Mouse (Mus musculus) retina, postnatal 1 day (tissue): ENCODE measurements around the gene Trmt5.

Experiments used
- DNase-seq: peaks from one replicate; pipeline ENCODE4 v3.0.0-alpha.2; 2012

Trmt5 gene

DNA sequence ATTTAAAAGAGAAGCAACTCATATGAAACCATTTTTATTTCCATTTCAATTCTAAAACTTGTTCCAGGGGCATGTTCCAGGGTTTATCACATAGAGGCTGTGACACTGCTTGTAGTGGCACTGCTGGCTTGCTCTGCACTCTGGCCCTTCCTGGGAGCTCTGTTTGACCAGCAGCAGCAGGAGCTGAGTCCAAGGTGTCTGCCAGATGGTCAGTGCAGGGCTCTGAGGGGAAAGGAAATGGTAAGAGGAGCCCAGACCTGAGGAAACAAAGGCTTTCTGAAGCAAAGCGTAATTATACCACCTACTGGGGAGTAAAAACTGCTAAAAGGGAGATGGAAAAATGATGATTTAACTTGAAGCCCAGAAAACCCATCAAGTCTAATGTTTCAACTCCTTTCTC lies 18.0 kb downstream of the Trmt5 start:
- DNase-seq, result no peak

DNA sequence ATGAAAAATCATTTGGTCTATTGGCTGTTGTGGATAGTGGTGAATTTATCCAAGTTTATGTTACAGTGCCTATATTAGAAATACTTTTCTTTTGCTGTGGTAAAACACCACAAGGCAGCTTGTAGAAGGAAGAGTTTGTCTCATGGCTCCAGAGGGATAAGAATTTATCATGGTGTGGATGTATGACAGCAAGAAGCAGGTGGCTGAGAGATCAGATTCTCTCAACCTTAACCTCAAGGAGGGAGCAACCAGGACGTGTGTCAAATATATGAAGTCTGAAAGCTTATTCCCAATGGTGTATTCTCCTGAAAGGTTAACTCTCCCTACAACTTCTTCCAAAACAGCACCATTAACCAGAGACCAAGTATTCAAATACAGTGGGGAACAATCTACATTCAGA lies 19.9 kb downstream of the Trmt5 start:
- no peak for DNase-seq

DNA sequence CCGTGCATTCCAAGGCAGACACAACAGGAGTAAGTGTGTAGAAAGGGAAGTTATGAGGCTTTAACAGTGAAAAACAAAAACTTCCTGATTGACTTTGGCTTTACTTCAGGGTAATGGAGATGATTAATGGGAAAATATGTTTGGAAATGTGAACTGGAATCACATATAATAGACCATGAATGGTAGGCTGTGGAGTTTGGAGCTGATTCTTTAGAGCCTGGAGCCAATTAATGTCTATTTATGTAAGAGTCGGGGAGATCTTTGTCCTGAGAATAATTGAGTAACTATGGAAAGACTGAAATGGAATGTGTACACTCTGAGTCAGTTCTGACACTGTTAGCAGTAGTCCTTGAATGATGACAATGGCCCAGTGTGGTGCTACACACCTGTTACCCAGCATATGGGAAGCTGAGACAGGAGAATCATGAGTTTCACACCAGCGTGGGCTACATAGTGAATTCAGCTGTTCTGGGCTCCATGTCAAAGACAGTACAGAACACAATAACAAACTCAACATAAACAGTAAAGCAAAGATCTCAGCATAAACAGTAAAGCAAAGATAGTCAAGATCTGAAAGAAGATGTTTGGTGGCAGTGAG lies 21.0 kb downstream of the Trmt5 start:
- DNase-seq, result no peak

DNA sequence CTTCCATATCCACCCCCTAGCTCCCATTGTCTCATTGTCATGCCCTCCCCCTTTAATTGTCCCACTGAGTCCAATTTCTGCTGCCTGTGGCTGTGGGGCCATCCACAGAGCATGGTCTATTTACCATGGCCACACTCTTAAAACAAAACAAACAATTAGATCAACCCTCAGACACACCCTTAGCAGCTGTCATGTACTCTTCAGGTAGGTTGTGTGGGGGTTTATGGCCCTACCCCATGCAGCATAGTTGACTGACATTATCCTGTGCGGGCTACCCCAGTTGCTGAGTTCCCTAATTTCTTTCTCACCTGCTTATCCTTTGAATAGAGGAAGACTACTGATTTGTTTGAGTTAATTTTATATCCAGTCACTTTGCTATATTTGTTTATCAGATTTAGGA lies 26.2 kb downstream of the Trmt5 start:
- no peak for DNase-seq

DNA sequence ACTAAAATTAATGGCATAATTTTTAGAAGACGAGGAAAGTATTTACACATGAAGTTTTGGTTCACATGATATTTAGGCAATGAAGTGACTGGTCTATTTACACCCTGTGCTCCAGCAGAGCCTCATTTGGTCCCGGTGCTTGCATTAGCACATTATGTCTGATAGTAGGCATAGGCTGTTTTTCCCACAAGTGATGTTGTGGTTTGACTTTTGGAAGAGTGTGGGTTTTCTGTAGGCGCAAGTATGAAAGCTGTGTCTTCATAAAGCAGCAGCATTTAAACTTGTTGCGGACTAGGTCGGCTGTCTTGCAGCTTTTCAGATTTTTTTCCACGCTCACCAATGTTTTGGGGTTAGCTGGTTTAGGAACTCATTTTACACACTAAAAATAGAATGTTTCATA lies 27.2 kb downstream of the Trmt5 start:
- no peak for DNase-seq

DNA sequence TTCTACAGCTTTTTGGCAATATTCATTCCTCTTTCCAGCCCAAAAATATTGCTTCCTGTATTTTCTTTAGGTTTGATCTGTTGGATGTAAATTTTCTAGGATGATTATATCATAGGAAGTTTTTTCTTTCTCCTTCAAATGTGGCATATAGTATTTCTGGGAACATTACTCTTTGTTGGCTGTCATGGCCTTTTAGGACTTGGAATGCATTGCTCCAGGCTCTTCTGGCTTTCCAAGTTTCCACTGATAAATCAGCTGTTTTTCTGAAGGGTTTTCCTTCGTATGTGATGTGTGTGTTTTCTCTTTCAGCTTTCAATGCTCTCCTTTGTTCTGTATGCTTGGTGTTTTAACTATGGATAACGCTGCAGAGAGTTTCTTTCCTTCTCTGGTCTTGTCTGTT lies 31.5 kb downstream of the Trmt5 start:
- DNase-seq, result no peak

DNA sequence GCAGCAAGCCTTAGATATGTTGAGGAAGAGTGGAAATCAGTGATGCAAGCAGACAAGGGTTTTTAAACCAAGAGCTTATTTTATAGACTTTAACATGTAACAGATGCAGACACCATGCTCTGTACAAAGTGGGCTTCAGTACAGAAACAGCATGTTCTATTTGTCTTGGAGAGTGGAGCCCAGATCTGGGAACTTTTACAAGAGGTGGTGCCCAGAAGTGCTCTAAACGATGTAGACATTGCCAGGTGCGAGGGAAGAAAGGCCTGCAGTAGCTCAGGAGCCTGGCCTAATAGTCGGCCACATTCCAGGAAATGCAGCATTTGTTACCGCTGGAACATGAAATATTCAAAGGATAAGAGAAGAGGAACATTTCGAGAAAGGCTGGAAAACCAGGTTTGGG lies 40.8 kb downstream of the Trmt5 start:
- DNase-seq, result no peak

DNA sequence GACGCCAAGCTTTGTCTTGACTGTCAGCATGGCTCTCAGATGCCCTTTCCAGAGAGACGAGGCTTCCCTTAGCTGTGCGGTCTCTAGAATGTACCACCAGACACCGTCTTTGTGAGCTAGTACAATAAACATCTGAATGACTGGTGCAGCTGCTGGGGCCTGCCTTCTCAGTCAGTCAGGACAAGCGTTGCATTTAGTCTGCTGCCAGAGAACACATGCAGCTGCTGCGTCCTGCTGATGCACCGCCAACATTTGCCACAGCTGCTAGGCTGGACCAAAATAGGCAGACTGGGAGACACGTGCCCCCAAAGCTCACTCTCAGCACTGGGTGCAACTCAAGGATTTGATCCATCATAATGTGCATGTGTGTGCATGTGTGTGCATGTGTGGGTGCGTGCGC lies 44.5 kb downstream of the Trmt5 start:
- peak; percentile 25 for DNase-seq

DNA sequence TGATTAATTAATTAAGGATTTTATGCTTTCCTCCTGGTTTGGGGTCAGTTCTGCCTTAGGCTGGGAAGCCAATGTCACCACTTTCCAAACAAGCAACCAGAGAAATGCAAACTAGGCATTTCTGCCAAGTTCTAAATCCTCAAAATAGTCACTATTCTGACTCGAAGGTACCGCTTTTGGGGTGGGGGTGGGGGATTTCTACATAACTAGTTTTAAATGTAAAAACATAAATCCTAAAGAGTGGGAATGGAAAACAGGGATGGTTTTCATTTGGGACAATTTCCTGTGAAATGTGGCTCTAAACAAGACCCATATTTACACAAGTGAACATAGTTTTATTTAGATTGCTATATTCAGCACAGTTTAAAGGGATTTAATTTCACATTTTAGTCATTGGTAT lies 53.9 kb downstream of the Trmt5 start:
- no peak for DNase-seq

DNA sequence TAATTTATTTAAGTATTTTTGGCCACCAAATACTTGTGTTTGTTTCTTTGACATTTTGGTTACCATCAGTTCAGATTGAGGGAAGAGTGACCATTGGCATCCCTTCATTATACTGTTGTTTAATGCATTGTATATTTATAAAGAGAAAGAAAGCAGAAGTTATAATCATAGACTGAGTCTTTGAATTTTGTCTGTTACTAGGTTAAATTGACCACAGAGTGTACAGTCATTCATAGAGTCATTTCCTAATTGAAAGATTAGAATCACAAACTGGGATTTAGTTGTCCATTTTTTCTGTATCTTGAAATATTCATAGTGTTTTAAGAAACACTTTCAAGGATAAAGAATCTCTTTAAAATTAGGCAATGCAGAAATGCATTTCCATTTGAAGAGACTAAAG lies 55.0 kb downstream of the Trmt5 start:
- no peak for DNase-seq

DNA sequence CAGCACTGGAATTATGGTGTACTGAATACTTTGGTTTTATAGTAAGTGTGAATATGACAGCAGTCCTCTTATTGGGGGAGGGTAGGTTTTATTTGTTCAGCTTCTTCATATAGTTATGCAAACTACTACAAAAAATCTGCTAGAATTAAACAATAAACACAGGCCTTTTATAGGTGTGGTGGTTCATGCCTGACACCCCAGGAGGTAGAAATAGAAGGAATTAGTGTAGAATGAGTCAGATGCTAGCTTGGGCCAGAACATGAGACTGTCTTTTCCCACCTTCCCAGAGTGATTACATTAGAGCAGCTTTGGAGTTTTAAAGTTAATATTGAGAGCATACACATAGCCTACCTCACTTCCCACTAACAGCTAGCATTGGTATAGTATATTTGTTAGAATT lies 56.3 kb downstream of the Trmt5 start:
- no peak for DNase-seq
